Mouse (Mus musculus) gastrocnemius, postnatal 14 days (tissue): ENCODE results near the gene 1700008P02Rik. TPM values are rescaled to one million over a fixed set of nuclear protein-coding genes. Genes with fewer than 3 reads are reported as not detected.
"Not testable (repeated sequence)": the region's sequence is repeated elsewhere in the genome, so short reads cannot be mapped to it uniquely, and the experiment has no call there.

ENCODE experiments used
- DNase-seq: peaks from one replicate; pipeline ENCODE4 v3.0.0; 2021; ENCODE audit warnings: mixed read lengths
- intact Hi-C: fragments of 180-260 bp; cut with DNase I; formaldehyde crosslinking; loops from one replicate; pipeline ENCODE4 v1.15.1; 2025; ENCODE audit warnings: low total_unique reads
- long read RNA-seq, 2 experiments: library from polyadenylated mRNA; stranded (forward); transcript quantifications; one replicate each; pipeline ENCODE4 v2.0.0; 2021
- total RNA-seq, 2 experiments: library from RNA; stranded (reverse); gene quantifications; 2 replicates each; pipeline ENCODE4 v1.2.3; 2021

Gene 1700008P02Rik
- not detected for total RNA-seq
- long read RNA-seq, experiment 1, result 0 reads
- long read RNA-seq, experiment 2, result 0 reads

DNA sequence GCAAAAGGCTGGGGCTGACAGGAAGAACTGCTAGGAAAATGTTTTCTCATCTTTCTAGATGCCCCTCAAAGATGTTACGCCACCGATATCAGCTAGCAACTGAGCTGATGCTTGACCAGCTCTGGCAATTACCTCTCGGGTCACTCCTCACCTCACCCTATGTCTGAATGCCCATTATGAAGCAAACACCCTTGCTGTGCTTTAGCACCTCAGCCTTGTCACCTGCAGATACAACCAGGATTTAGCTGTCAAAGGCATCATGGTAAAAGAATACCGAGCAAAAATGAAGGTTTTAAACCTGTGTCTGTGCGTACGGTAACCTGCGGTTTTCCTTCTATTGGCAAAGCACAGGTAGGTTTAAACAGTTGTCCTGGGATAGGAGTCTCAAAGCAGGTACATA lies at the start of gene 1700008P02Rik:
Gene 1700008P02Rik, minus strand, starts transcription at position 101 of the 400 bp plus-strand sequence.
- no peak for DNase-seq
- intact Hi-C loops, result no loop called here

DNA sequence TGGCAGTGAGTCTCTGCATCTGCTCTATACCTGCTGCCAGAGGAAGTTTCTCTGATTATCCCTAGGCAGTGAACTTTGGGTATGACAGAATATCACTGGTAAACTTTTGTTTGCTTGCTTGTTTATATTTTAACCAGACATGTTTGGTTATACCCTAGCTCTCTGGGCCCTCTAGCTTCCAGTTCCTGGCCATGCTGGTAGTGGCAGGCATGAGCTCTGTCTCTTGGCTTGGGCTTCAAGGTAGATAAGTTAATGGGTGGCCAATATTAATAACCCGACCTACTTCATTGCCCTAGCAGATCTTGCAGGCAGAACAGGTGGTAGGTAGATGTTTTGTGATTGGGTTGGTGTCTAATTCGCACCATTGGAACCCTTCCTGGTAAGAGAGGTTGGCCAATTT lies 29.2 kb upstream of the 1700008P02Rik start:
- no peak for DNase-seq
- intact Hi-C loops, result no loop called here

GRCm38 (mm10) chr3:6638151-6638550 lies 17.9 kb upstream of the 1700008P02Rik start:
- DNase-seq, intact Hi-C loops: not testable (repeated sequence)

DNA sequence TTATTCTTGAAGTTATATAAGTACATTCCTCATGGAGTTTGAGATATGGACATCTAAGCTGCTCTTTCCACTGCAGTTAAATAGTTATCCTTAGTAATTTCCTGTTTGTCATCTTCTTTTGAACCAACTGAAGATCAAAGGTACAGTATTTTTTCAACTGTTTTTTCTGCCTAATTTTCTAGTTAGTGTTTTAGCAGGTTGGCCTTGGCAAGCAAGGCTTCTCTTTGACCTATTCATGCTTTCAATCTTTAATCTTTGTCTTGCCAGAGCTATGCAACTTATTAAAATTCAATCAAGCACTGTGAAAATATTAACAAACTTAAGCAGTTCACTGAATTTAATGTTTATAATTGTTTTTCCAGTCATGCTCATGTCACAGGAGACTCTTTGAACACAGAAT lies 14.0 kb upstream of the 1700008P02Rik start:
- intact Hi-C loops, result no loop called here
- no peak for DNase-seq

DNA sequence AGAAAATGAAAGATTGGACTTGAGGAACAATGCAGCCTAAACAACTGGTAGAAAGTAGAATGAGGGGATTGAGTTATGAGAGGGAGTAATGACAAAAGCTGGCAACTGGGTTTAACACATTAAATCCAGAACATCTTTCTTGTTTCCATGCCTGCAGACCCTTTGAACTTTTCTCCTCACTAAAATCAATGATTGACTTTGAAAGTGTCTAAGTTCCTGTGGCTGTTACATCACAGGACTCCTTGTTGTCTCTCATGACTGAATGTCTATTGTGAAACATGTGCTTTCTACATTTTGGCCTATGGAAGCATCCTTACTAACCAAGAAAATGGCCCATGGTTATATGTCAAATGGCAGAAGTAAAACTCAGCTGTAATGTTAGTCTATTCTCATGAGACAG lies 2.4 kb downstream of the 1700008P02Rik start:
- intact Hi-C loops, result no loop called here
- DNase-seq, result no peak
